Mouse (Mus musculus): ENCODE measurements around the gene Snorc.
A peak's percentile ranks its signal among the peaks of the same experiment; 100 is the strongest.

Snorc gene

GRCm38 (mm10) chr1:87509561-87510165 is 39.6 kb downstream of the Snorc start, which contains the start of gene Neu2:
TSS of gene Neu2 (plus strand) at chr1:87509889.
- peak; percentile 13 to 50 for DNase-seq (ENCODE audit: inconsistent age in 2 of 2, low spot score in 1 of 2)

DNA sequence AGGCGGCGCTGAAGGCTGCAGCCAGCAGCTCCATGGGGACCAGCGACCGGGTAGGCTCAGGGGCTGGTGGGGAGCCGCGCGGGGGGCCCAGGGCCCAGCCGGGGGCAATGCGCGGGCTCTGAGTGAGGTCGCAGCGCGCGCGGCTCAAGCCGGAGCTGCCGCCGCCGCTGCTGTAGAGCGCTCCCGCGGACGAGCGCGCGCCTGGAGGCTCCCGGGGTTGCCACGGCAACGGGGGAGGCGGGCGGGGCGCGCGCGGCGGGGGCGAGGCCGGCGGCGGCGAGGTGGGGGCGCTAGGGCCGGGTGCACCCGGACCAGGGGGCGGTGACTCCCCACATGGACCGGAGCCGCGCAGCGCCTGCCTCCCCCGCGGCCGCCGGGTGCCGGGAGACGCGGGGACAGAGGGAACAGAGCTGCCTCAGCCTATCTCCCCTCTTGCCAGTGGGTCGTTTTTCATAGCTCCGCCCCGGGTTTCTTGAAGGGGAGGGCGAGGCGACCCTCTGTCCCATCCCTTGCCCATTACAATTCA is 40.2 kb downstream of the Snorc start:
- DNase-seq (ENCODE audit: inconsistent age in 2 of 2, low spot score in 1 of 2): peak; percentile 14 to 65

DNA sequence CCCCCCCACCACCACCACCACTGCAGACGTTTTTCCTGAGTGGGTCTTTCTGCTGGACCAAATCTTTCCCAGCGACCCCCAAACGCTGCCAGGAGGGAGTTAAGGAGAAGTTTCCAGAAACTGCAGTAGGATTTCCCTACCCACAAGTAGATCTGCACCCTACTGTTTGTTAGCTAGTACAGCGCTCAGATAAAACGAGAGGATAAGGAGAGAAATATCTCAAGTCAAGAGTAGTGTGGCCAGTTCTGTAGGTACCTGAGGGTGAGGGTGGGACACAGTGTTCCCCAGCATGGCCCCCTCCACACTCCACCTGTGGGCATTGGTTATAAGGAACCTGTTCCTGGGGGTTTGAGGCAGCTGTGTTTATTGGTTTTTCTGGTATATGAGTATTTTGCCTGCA is 40.8 kb downstream of the Snorc start:
- no peak for DNase-seq (ENCODE audit: inconsistent age in 2 of 2, low spot score in 1 of 2)

DNA sequence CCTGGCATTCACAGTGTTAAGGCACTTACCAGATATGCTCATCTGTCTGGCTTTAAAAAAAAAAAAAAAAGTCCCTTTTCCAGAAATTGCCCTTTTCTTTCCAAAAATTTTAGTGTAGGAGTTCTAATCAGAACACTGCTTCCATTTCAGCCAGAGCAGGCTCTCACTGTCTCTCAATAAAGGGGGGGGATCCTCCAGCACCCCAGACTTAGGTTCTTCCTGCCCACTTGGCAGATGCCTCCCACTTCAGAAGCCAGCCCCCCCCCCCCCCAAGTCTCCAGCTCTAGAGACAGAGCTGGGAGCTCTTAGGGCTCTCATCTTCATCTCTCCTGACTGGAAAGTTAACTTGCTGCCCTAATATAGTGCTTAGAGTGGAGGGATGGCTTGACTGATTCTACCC is 50.4 kb downstream of the Snorc start:
- no peak for DNase-seq (ENCODE audit: inconsistent age in 2 of 2, low spot score in 1 of 2)

GRCm38 (mm10) chr1:87521523-87521922 is 51.5 kb downstream of the Snorc start:
- peak; percentile 18 to 50 for DNase-seq (ENCODE audit: inconsistent age in 2 of 2, low spot score in 1 of 2)

DNA sequence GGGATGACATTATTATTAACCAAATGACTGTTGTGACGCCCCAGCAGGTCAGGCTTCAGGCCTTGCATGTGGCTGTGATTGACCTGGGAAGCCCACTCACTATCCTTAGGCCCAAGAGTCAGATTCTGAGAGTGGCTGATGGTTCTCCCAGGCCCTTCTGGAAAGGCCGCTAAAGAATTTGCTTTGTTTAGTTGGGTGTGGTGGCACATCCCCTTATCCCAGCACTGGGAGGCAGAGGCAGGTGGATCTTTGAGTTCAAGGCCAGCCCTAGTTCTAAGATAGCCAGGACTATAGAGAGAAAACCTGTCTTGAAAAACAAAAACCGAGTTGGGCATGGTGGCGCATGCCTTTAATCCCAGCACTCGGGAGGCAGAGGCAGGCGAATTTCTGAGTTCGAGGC is 55.0 kb downstream of the Snorc start:
- no peak for DNase-seq (ENCODE audit: inconsistent age in 2 of 2, low spot score in 1 of 2)
